Mouse (Mus musculus): ENCODE measurements around the gene Smim23.

DNA sequence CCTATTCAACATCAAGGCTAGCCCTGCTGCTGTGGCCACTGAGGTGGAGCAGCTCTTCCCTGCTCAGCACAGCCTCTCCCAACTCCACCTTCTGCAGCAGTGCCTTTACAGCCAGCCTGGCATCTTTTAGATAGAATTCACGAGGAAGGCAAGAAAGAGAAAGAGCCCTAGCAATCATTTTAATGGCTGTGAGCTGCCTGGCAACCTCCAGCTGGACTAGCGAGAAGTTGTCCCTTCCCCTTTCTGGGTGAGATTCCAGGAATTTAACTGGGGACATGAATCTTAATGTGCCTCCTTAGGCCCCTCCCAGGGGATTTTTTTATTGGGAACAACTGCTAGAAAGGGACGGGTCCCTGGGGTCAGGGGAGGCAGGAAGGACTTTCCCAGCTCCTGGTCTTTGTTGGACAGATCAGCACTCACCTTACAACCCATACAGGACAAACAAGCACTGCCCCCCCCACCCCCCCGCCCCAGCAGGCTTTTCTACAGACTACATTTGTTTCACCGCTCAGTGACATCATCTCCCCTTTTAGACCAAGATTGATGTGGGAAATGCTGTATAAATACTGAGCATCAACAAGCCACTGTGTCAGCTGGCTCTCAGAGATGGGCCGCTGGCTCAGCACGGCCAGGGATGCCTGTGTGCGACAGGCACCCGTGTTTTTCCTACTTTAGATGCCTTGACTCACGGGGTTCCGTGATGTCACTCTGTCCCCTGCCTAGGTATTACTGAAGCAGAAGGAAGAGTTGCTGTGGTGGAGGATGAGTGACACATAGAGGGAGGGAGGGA, 43.5 kb downstream of the Smim23 start:
- no peak for TF ChIP-seq EP300 (IDR thresholded peaks at IDR 0.05; ENCODE audit: low read depth in 1 of 2, low read length in 2 of 2)
- no peak for TF ChIP-seq ZNF384 (IDR thresholded peaks at IDR 0.05; ENCODE audit: low read depth, low read length)
- no peak for TF ChIP-seq POLR2A (IDR thresholded peaks at IDR 0.05; ENCODE audit: control insufficient read depth in 1 of 2, insufficient read depth in 1 of 2, low read depth in 1 of 2, low read length in 2 of 2, poor library complexity in 1 of 2)
- TF ChIP-seq ZC3H11A (IDR thresholded peaks at IDR 0.05; ENCODE audit: low read depth, low read length), result no peak
- no peak for TF ChIP-seq CTCF (IDR thresholded peaks at IDR 0.05 in 2 of 3, conservative IDR thresholded peaks at IDR 0.05 in 1 of 3; ENCODE audit: control insufficient read depth in 1 of 3, insufficient read depth in 1 of 3, low read depth in 2 of 3, low read length in 3 of 3, poor library complexity in 1 of 3, severe bottlenecking in 1 of 3)
- no peak for TF ChIP-seq HCFC1 (IDR thresholded peaks at IDR 0.05; ENCODE audit: low read depth, low read length)
- TF ChIP-seq MAX (IDR thresholded peaks at IDR 0.05; ENCODE audit: low read length), result no peak
- no peak for TF ChIP-seq MAZ (IDR thresholded peaks at IDR 0.05; ENCODE audit: low read depth, low read length)
- TF ChIP-seq POLR2AphosphoS2 (IDR thresholded peaks at IDR 0.05; ENCODE audit: low read length), result no peak
- TF ChIP-seq SMC3 (IDR thresholded peaks at IDR 0.05; ENCODE audit: low read depth, low read length), result no peak
- no peak for TF ChIP-seq GATA1 (IDR thresholded peaks at IDR 0.05; ENCODE audit: low read depth, low read length)
- no peak for TF ChIP-seq NELFE (IDR thresholded peaks at IDR 0.05; ENCODE audit: low read depth, low read length)
- no peak for TF ChIP-seq USF2 (IDR thresholded peaks at IDR 0.05; ENCODE audit: borderline replicate concordance in 1 of 2, insufficient read depth in 1 of 2, low read depth in 1 of 2, low read length in 2 of 2)
